Mouse (Mus musculus) mature B cell (primary cell): ENCODE results near the gene Cpn1.

Experiments
- in situ Hi-C: fragments of 300-500 bp; cut with MboI; formaldehyde crosslinking; loops from 2 replicates; pipeline ENCODE4 v1.14.3; 2019

Gene Cpn1

DNA sequence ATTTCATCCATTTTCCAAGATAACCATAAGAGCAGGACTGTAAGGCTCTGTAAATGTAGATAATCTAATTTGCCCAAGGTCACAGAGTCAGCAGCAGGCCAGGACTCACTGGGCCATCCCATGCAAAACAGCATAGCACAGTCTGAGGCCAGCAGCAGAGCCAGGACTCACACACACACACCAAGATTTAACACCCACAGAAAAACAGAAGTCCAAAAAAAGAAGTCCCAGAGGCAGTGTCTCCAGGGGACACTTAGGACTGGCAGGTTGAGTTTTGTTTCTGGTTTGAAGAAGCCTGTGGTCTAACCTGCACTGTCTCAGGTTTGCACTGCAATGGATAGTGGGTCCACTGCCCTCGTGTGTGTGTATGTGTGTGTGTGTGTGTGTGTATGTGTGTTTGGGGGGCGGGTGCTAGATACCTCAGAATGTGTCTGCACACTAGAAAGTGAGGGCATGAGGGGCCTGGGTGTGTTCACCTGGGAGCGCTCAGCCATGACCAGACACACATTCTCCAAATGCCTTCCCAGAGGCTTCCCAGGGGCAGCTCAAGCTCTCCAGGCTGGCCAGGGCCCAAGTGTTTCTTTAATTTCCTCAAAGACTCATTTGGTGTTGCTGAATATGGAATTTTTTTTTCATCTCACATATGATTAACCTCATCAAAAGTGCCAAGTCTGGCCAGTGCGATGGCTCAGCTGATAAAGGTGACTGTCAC lies 73.4 kb downstream of the Cpn1 start:
- in situ Hi-C loops: no loop called here

DNA sequence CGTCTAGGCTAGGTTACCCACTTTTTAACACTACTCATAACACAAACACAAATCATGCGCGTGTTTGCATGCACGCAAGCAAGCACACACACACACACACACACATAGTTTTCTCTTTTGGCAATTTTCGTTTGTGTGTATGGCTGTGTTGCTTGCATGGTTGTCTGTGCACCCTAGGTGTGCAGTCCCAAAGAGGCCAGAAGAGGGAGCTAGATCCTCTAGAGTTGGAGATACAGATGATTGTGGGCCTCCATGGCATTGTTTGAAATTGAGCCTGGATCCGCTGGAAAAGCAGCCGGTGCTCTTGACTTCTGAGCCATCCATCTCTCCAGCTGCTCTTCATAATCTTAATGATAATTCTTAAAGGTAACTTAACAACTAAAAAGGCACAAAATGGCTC lies 79.9 kb downstream of the Cpn1 start:
- in situ Hi-C loops: no loop called here
